Mouse (Mus musculus): ENCODE measurements around the gene Srgn. TPM values are rescaled to one million over a fixed set of nuclear protein-coding genes. Genes with fewer than 3 reads are reported as not detected.

Srgn gene
- polyA plus RNA-seq, 1 experiment from 2014 or later = 245 TPM

GRCm38 (mm10) chr10:62544316-62544715, 17.1 kb upstream of the Srgn start:
- TF ChIP-seq EP300 (IDR thresholded peaks at IDR 0.05) (no peak), CTCF (IDR thresholded peaks at IDR 0.05) (no peak)
- H3K9ac ChIP-seq (replicated peaks; ENCODE audit: low read depth) = no peak overlapping the region
- H3K27ac ChIP-seq (ENCODE audit: low read length) = no peak overlapping the region
- H3K27me3 ChIP-seq (replicated peaks; ENCODE audit: insufficient read depth, low read length) = no peaks in the 10 kb centered on the region
- H3K36me3 ChIP-seq (ENCODE audit: insufficient read depth, low read length) = no peaks in the 10 kb centered on the region
- H3K4me2 ChIP-seq (replicated peaks; ENCODE audit: low read depth, low read length) = no peak overlapping the region
- no peak overlapping the region for H3K4me3 ChIP-seq (ENCODE audit: low read depth, low read length)
- no peaks in the 10 kb centered on the region for H3K9me3 ChIP-seq (ENCODE audit: low read length)
- ATAC-seq = no peak
- DNase-seq (ENCODE audit: low spot score) = no peak
- WGBS = 82% methylated on average over 4 of the region's 4 CpGs
- no peaks in the 10 kb centered on the region for H3K4me1 ChIP-seq (ENCODE audit: insufficient read depth, low read depth, low read length)

GRCm38 (mm10) chr10:62543399-62543808, 16.2 kb upstream of the Srgn start:
- ATAC-seq = peak; percentile 83
- Histone ChIP-seq H3K9ac (replicated peaks; ENCODE audit: low read depth) (no peak overlapping the region), H3K4me1 (ENCODE audit: insufficient read depth, low read depth, low read length) (no peaks in the 10 kb centered on the region), H3K27ac (ENCODE audit: low read length) (no peak overlapping the region), H3K4me3 (ENCODE audit: low read depth, low read length) (no peak overlapping the region), H3K9me3 (ENCODE audit: low read length) (no peaks in the 10 kb centered on the region), H3K4me2 (replicated peaks; ENCODE audit: low read depth, low read length) (no peak overlapping the region), H3K36me3 (ENCODE audit: insufficient read depth, low read length) (no peaks in the 10 kb centered on the region), H3K27me3 (replicated peaks; ENCODE audit: insufficient read depth, low read length) (no peaks in the 10 kb centered on the region)
- 66% methylated on average over 12 of the region's 12 CpGs for WGBS
- peak; percentile 64 for DNase-seq (ENCODE audit: low spot score)
- TF ChIP-seq EP300 (IDR thresholded peaks at IDR 0.05) = no peak
- TF ChIP-seq CTCF (IDR thresholded peaks at IDR 0.05) = no peak

GRCm38 (mm10) chr10:62542928-62543327, 15.7 kb upstream of the Srgn start:
- no peaks in the 10 kb centered on the region for H3K36me3 ChIP-seq (ENCODE audit: insufficient read depth, low read length)
- TF ChIP-seq EP300 (IDR thresholded peaks at IDR 0.05) (no peak), CTCF (IDR thresholded peaks at IDR 0.05) (no peak)
- H3K4me1 ChIP-seq (ENCODE audit: insufficient read depth, low read depth, low read length) = no peaks in the 10 kb centered on the region
- DNase-seq (ENCODE audit: low spot score) = no peak
- no peak overlapping the region for H3K27ac ChIP-seq (ENCODE audit: low read length)
- H3K9me3 ChIP-seq (ENCODE audit: low read length) = no peaks in the 10 kb centered on the region
- H3K4me2 ChIP-seq (replicated peaks; ENCODE audit: low read depth, low read length) = no peak overlapping the region
- ATAC-seq = peak; percentile 50
- WGBS = 84% methylated on average over 8 of the region's 8 CpGs
- H3K4me3 ChIP-seq (ENCODE audit: low read depth, low read length) = no peak overlapping the region
- no peaks in the 10 kb centered on the region for H3K27me3 ChIP-seq (replicated peaks; ENCODE audit: insufficient read depth, low read length)
- H3K9ac ChIP-seq (replicated peaks; ENCODE audit: low read depth) = no peak overlapping the region

- H3K4me3 ChIP-seq (ENCODE audit: low read depth, low read length) = no peak overlapping the region
- DNase-seq (ENCODE audit: low spot score) (no peak), ATAC-seq (no peak)
- no peak for TF ChIP-seq CTCF (IDR thresholded peaks at IDR 0.05)
- TF ChIP-seq EP300 (IDR thresholded peaks at IDR 0.05) = no peak
- no peaks in the 10 kb centered on the region for H3K36me3 ChIP-seq (ENCODE audit: insufficient read depth, low read length)
- no peak overlapping the region for H3K4me2 ChIP-seq (replicated peaks; ENCODE audit: low read depth, low read length)
- no peak overlapping the region for H3K9ac ChIP-seq (replicated peaks; ENCODE audit: low read depth)
- H3K9me3 ChIP-seq (ENCODE audit: low read length) = no peaks in the 10 kb centered on the region
- no peak overlapping the region for H3K27ac ChIP-seq (ENCODE audit: low read length)
- 89% methylated on average over 12 of the region's 12 CpGs for WGBS
- H3K27me3 ChIP-seq (replicated peaks; ENCODE audit: insufficient read depth, low read length) = no peaks in the 10 kb centered on the region
- H3K4me1 ChIP-seq (ENCODE audit: insufficient read depth, low read depth, low read length) = no peaks in the 10 kb centered on the region
Measured at GRCm38 (mm10) chr10:62542507-62542906, 15.3 kb upstream of the Srgn start.

GRCm38 (mm10) chr10:62541499-62541898, 14.2 kb upstream of the Srgn start:
- Histone ChIP-seq H3K4me1 (ENCODE audit: insufficient read depth, low read depth, low read length) (no peaks in the 10 kb centered on the region), H3K36me3 (ENCODE audit: insufficient read depth, low read length) (no peaks in the 10 kb centered on the region), H3K27me3 (replicated peaks; ENCODE audit: insufficient read depth, low read length) (no peaks in the 10 kb centered on the region), H3K4me2 (replicated peaks; ENCODE audit: low read depth, low read length) (no peak overlapping the region), H3K4me3 (ENCODE audit: low read depth, low read length) (no peak overlapping the region), H3K27ac (ENCODE audit: low read length) (no peak overlapping the region), H3K9me3 (ENCODE audit: low read length) (no peaks in the 10 kb centered on the region), H3K9ac (replicated peaks; ENCODE audit: low read depth) (no peak overlapping the region)
- ATAC-seq (no peak), DNase-seq (ENCODE audit: low spot score) (peak; percentile 41)
- WGBS = 87% methylated on average over 12 of the region's 12 CpGs
- TF ChIP-seq EP300 (IDR thresholded peaks at IDR 0.05) = no peak
- TF ChIP-seq CTCF (IDR thresholded peaks at IDR 0.05) = no peak

- Histone ChIP-seq H3K27me3 (replicated peaks; ENCODE audit: insufficient read depth, low read length) (no peaks in the 10 kb centered on the region), H3K27ac (ENCODE audit: low read length) (no peak overlapping the region), H3K4me1 (ENCODE audit: insufficient read depth, low read depth, low read length) (no peaks in the 10 kb centered on the region), H3K4me3 (ENCODE audit: low read depth, low read length) (no peak overlapping the region), H3K9me3 (ENCODE audit: low read length) (no peaks in the 10 kb centered on the region), H3K9ac (replicated peaks; ENCODE audit: low read depth) (no peak overlapping the region), H3K36me3 (ENCODE audit: insufficient read depth, low read length) (no peaks in the 10 kb centered on the region), H3K4me2 (replicated peaks; ENCODE audit: low read depth, low read length) (no peak overlapping the region)
- ATAC-seq (no peak), DNase-seq (ENCODE audit: low spot score) (no peak)
- TF ChIP-seq CTCF (IDR thresholded peaks at IDR 0.05) = no peak
- TF ChIP-seq EP300 (IDR thresholded peaks at IDR 0.05) = no peak
- WGBS = 54% methylated on average over 3 of the region's 3 CpGs
Measured at GRCm38 (mm10) chr10:62540800-62541199, 13.5 kb upstream of the Srgn start.

- Histone ChIP-seq H3K4me2 (replicated peaks; ENCODE audit: low read depth, low read length) (no peak overlapping the region), H3K4me3 (ENCODE audit: low read depth, low read length) (no peak overlapping the region), H3K36me3 (ENCODE audit: insufficient read depth, low read length) (no peaks in the 10 kb centered on the region), H3K4me1 (ENCODE audit: insufficient read depth, low read depth, low read length) (no peaks in the 10 kb centered on the region), H3K27me3 (replicated peaks; ENCODE audit: insufficient read depth, low read length) (no peaks in the 10 kb centered on the region), H3K9me3 (ENCODE audit: low read length) (no peaks in the 10 kb centered on the region), H3K9ac (replicated peaks; ENCODE audit: low read depth) (no peak overlapping the region), H3K27ac (ENCODE audit: low read length) (peak overlapping the region; percentile 66; the same call in 1 of the 2 replicates)
- 61% methylated on average over 7 of the region's 7 CpGs for WGBS
- ATAC-seq (peak; percentile 69), DNase-seq (ENCODE audit: low spot score) (peak; percentile 69)
- TF ChIP-seq CTCF (IDR thresholded peaks at IDR 0.05) (no peak), EP300 (IDR thresholded peaks at IDR 0.05) (peak; percentile 78)
Measured at GRCm38 (mm10) chr10:62534509-62534908, 7.3 kb upstream of the Srgn start.
